In the genomic region with DNA sequence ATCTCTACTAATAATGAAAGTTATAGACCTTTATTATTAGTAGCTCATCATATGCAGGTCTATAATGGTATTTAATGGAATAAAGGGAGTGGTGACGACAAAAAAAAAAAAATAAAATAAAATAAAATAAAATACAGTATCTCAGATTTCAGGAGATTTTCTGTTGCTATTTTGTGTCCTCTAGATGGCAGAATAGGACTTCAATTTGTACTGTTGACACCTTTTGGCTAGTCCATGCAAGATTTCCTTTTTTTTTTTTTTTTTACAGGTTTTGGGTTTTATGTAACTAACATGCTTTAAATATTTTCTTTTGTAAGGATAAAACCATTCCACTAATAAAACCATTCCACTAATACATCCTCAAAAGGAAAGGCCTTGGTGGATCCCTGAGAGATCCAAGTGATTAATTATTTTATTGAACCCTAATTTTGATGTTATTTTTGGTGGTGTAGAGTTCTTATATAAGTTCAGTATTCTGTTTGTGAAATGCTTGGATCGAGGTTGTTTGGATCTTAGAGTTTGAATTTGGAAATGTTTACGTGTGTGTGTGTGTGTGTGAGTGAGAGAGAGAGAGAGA, we compare ENCODE assay signal across 12 mouse cellular contexts. TPM values are rescaled to one million over a fixed set of nuclear protein-coding genes. Genes with fewer than 3 reads are reported as not detected.
DNase-seq lines count a peak whose midpoint lies in the region; ATAC-seq and TF ChIP-seq lines count a peak whose summit lies in the region.
"Had no signal": no experiment of that assay in that cellular context is flagged by ENCODE, and none has a peak within 500 bp of the region (broad histone marks: within the 10 kb centered on the region; RNA-seq: fewer than 3 reads in every experiment).

No protein-coding gene starts in this region.

- H3K4me3 ChIP-seq in intestine, postnatal 0 days (ENCODE audit: low read depth, low read length), result no peak overlapping the region
- H3K4me3 ChIP-seq in intestine, embryonic 16.5 days (ENCODE audit: low read length), result no peak overlapping the region
- H3K4me3 ChIP-seq in CH12.LX (replicated peaks in 1 of 3; ENCODE audit: low read depth in 2 of 3, low read length in 2 of 3, poor library complexity in 1 of 3), result no peak overlapping the region
- H3K4me3 ChIP-seq: embryonic facial prominence, embryonic 12.5 days had no signal

- 52% methylated on average over 3 of the region's 3 CpGs for WGBS in intestine, postnatal 0 days
- 57% methylated on average over 3 of the region's 3 CpGs for WGBS in intestine, embryonic 16.5 days

- no peak overlapping the region for H3K9ac ChIP-seq in intestine, postnatal 0 days (ENCODE audit: low read depth, low read length)
- H3K9ac ChIP-seq in intestine, embryonic 16.5 days (ENCODE audit: low read depth, low read length), result no peak overlapping the region
- no peak overlapping the region for H3K9ac ChIP-seq in CH12.LX (ENCODE audit: insufficient read depth, low read depth)
- H3K9ac ChIP-seq: embryonic facial prominence, embryonic 12.5 days had no signal

- TF ChIP-seq RAD21 in CH12.LX (IDR thresholded peaks at IDR 0.05; ENCODE audit: low read depth, low read length), result peak; percentile 72

- H3K4me2 ChIP-seq in intestine, postnatal 0 days (replicated peaks; ENCODE audit: low read depth), result no peak overlapping the region
- H3K4me2 ChIP-seq in intestine, embryonic 16.5 days (ENCODE audit: low read depth, low read length), result no peak overlapping the region
- no peak overlapping the region for H3K4me2 ChIP-seq in CH12.LX (ENCODE audit: insufficient read depth, low read depth, poor library complexity, severe bottlenecking)
- H3K4me2 ChIP-seq: embryonic facial prominence, embryonic 12.5 days had no signal

- no peak for TF ChIP-seq EP300 in CH12.LX (IDR thresholded peaks at IDR 0.05; ENCODE audit: low read length)

- H3K9me3 ChIP-seq in intestine, postnatal 0 days (ENCODE audit: control insufficient read depth), result no peaks in the 10 kb centered on the region
- no peaks in the 10 kb centered on the region for H3K9me3 ChIP-seq in intestine, embryonic 16.5 days (ENCODE audit: control insufficient read depth, low read length)
- H3K9me3 ChIP-seq in CH12.LX (replicated peaks; ENCODE audit: low read length), result no peaks in the 10 kb centered on the region
- H3K9me3 ChIP-seq: embryonic facial prominence, embryonic 12.5 days had no signal

- no peak for ATAC-seq in intestine, postnatal 0 days
- no peak for ATAC-seq in intestine, embryonic 16.5 days

- dilution Hi-C loops in CH12.LX (cut with MboI; ENCODE audit: extremely low pct_ligation_motif_present, extremely low pct_unique_long_range_greater_than_20kb, low sequenced_read_pairs), result no loop called here

- TF ChIP-seq POLR2A in CH12.LX (IDR thresholded peaks at IDR 0.05; ENCODE audit: low read depth, low read length), result no peak

- in situ Hi-C loops in CH12.LX (cut with MboI; ENCODE audit: low pct_ligation_motif_present, low pct_unique_long_range_greater_than_20kb, low sequenced_read_pairs), result no loop called here

- no peak overlapping the region for H3K27ac ChIP-seq in intestine, postnatal 0 days (ENCODE audit: low read depth, low read length)
- no peak overlapping the region for H3K27ac ChIP-seq in intestine, embryonic 16.5 days (ENCODE audit: low read length)
- H3K27ac ChIP-seq in CH12.LX (ENCODE audit: insufficient read depth, low read depth), result no peak overlapping the region
- H3K27ac ChIP-seq: embryonic facial prominence, embryonic 12.5 days had no signal

- intact Hi-C loops in gastrocnemius, postnatal 14 days (cut with DNase I; ENCODE audit: low total_unique reads), result no loop called here

- no peaks in the 10 kb centered on the region for H3K79me2 ChIP-seq in CH12.LX (replicated peaks; ENCODE audit: control insufficient read depth, extremely low read depth, insufficient read depth, poor library complexity, severe bottlenecking)

- DNase-seq in 3T3-L1 (ENCODE audit: low read depth, low spot score) (peak; percentile 53), CH12.LX (ENCODE audit: extremely low read depth) (peak; percentile 10)
- DNase-seq in c-Kit-positive CD71-positive TER-119-positive erythroid progenitor cells, embryonic 14.5 days (ENCODE audit: low spot score), result peak; percentile 21
- DNase-seq in gastrocnemius, postnatal 14 days, result no peak
- DNase-seq in thymus, postnatal 14 days, result no peak
- DNase-seq: heart, postnatal 36 days; kidney, postnatal 10 days; lung, postnatal 4 days; thymus, adult 2 months had no signal

- H3K4me1 ChIP-seq in intestine, postnatal 0 days (replicated peaks; ENCODE audit: control insufficient read depth, insufficient read depth, low read length), result no peaks in the 10 kb centered on the region
- H3K4me1 ChIP-seq in intestine, embryonic 16.5 days (ENCODE audit: control insufficient read depth, insufficient read depth, low read length), result no peaks in the 10 kb centered on the region
- H3K4me1 ChIP-seq in CH12.LX (ENCODE audit: control insufficient read depth in 1 of 2, insufficient read depth in 2 of 2), result no peaks in the 10 kb centered on the region
- H3K4me1 ChIP-seq: embryonic facial prominence, embryonic 12.5 days had no signal

- no peaks in the 10 kb centered on the region for H3K36me3 ChIP-seq in intestine, postnatal 0 days (ENCODE audit: control insufficient read depth, insufficient read depth)
- no peaks in the 10 kb centered on the region for H3K36me3 ChIP-seq in intestine, embryonic 16.5 days (ENCODE audit: control insufficient read depth, insufficient read depth, low read length)
- no peaks in the 10 kb centered on the region for H3K36me3 ChIP-seq in CH12.LX (replicated peaks in 1 of 2; ENCODE audit: control insufficient read depth in 1 of 2, insufficient read depth in 1 of 2, low read length in 1 of 2)
- H3K36me3 ChIP-seq: embryonic facial prominence, embryonic 12.5 days had no signal

- H3K27me3 ChIP-seq in intestine, postnatal 0 days (replicated peaks; ENCODE audit: control insufficient read depth, insufficient read depth, low read length), result no peaks in the 10 kb centered on the region
- no peaks in the 10 kb centered on the region for H3K27me3 ChIP-seq in intestine, embryonic 16.5 days (replicated peaks; ENCODE audit: control insufficient read depth, insufficient read depth, low read length)
- no peaks in the 10 kb centered on the region for H3K27me3 ChIP-seq in CH12.LX (replicated peaks)
- H3K27me3 ChIP-seq: embryonic facial prominence, embryonic 12.5 days had no signal

- TF ChIP-seq CTCF in intestine, postnatal 0 days (IDR thresholded peaks at IDR 0.05; ENCODE audit: low read depth), result peak; percentile 59
- peak in 1 of 2 experiments; percentile 58; a peak in 2 of 4 replicates for TF ChIP-seq CTCF in CH12.LX (conservative IDR thresholded peaks at IDR 0.05 in 1 of 2, IDR thresholded peaks at IDR 0.05 in 1 of 2; ENCODE audit: low read depth in 2 of 2, low read length in 2 of 2)

TF ChIP-seq in CH12.LX, 34 proteins besides CTCF, POLR2A, EP300 and RAD21:
- TF ChIP-seq MAZ (IDR thresholded peaks at IDR 0.05; ENCODE audit: low read depth, low read length), result no peak
- TF ChIP-seq SMC3 (IDR thresholded peaks at IDR 0.05; ENCODE audit: low read depth, low read length), result peak; percentile 23; the same call in 1 of the 2 replicates
- TF ChIP-seq ZNF384 (IDR thresholded peaks at IDR 0.05; ENCODE audit: low read depth, low read length), result peak; percentile 94
TF ChIP-seq in CH12.LX: peak in this region for 2.

RNA-seq across cellular contexts. Expression of a gene that starts 41.7 kb away (rescaled TPM):
- polyA plus RNA-seq in intestine, postnatal 0 days (2015; fragmentation: Nextera tagmentation; extraction: Ambion mirVana), result 6.5 and 7.5 TPM in 2 replicates
- 6.8 and 7.6 TPM in 2 replicates for polyA plus RNA-seq in intestine, embryonic 16.5 days (2015; fragmentation: Nextera tagmentation; extraction: Ambion mirVana)
- total RNA-seq in CH12.LX (2012; rRNA removed) (4.6 and 5.0 TPM in 2 replicates), CH12.LX (2014; rRNA removed) (8.1 and 8.4 TPM in 2 replicates)
- 4.6 and 6.1 TPM in 2 replicates for polyA plus RNA-seq in CH12.LX (2012; ENCODE audit: insufficient read length, low read depth)
- 1 to 10 TPM; 3.2 to 4.2 TPM for total RNA-seq in gastrocnemius, postnatal 14 days (2021)

RNA-seq across cellular contexts. Expression of a gene that starts 47.4 kb away (rescaled TPM):
- 12.3 and 13.4 TPM in 2 replicates for polyA plus RNA-seq in intestine, postnatal 0 days (2015; fragmentation: Nextera tagmentation; extraction: Ambion mirVana)
- polyA plus RNA-seq in intestine, embryonic 16.5 days (2015; fragmentation: Nextera tagmentation; extraction: Ambion mirVana), result 18.1 and 19.6 TPM in 2 replicates
- total RNA-seq in CH12.LX (2012; rRNA removed) (4.2 and 5.0 TPM in 2 replicates), CH12.LX (2014; rRNA removed) (7.1 and 8.2 TPM in 2 replicates)
- polyA plus RNA-seq in CH12.LX (2012; ENCODE audit: insufficient read length, low read depth), result 4.8 and 5.2 TPM in 2 replicates
- 10 to 100 TPM; 16.2 to 16.7 TPM for total RNA-seq in gastrocnemius, postnatal 14 days (2021)

Comparison
In these comparisons a context has a peak if more than half of its experiments do, and no peak if none do; other contexts are left out.
1. DNase-seq: peak in 3T3-L1 (single experiment), CH12.LX (single experiment) and c-Kit-positive CD71-positive TER-119-positive erythroid progenitor cells, embryonic 14.5 days (single experiment); none in gastrocnemius, postnatal 14 days (single experiment) and thymus, postnatal 14 days (single experiment).